Mouse (Mus musculus) B cell, adult 2 months (primary cell): ENCODE data around the gene Fam228b.
"Not testable (repeated sequence)": the region's sequence is repeated elsewhere in the genome, so short reads cannot be mapped to it uniquely, and the experiment has no call there.

Source experiments
- DNase-seq, 2 experiments: peaks; one replicate each; pipeline ENCODE4 v3.0.0; 2022

The Fam228b gene

DNA sequence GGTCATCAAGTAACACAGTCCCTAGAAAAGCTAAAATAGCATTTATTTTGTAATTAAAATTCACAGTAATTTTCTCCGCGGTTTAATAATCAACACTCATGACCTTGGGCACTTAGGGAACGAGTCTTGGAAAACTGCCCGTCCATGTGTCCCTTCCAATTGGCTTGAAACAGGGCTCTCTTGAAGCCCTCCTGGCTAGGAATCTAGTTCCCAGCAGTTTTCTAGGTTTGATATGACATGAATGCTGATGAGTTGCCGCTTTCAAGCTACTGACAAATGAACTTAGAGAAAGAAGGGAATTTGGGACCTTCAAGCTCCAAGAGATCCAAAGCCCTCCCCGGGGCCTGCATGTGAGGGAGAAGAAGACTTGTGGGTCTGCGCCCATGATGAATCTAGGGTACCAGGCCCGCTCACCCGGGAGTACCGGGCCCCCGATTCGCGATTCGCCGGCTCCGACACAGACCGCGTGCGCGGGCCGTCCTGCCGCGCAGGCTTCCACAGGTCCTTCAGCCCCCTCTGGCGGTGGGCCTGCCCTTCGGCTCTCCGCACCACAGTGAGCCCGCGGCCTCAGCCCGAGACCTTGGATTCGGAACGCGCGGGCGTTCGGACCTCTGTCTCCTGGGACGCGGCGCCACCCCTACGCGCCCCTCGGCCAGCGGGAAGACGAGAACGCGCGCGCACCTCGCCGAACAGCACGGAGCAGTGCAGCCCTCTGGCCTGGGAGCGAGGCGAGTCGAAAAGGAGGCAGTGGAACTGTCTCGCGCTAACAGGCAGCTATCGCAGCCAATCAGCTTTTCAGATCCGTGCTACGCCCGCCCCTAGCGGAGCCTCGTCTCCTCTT is at the start of gene Fam228b, which contains the start of gene Pfn4:
Gene Fam228b (minus strand): TSS at position 776 of the 841 bp plus-strand sequence.
Gene Pfn4 (plus strand): TSS at position 531 of the 841 bp plus-strand sequence.
- peak; percentile 94 for DNase-seq

DNA sequence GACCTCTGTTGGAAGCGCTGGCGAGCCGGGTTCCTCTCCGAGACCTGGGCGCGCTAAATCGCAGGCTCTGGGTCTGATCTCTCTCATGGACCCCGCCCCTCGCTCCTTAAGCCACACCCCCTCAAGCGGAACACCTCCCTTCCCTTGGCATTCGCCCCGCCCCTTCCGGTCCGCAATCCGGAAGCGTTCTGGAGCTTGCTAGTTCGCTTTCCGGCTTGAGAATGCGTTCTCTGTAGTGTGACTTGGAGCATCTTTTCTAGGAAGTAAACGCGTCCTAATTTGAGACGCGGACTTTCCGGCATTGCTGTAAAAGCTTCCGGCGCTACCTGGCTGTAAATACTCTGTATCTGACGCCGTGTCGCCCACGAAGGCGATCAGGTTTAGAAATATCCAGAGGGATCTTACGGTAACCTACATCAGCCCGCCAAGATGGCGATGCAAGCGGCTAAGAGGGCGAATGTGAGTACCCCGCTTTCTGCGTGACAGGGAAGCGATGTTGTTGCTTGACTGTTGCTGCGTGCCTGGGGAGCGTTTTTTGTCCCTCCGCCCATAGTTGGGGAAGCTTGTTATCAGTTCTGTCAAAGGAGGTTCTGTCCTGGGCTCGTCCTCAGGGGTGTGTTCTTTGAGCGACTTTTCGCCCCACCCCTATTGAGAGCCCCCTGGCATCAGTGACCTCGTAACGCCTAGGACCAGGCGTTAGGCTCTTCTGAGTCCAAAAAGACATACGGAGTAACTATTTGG is 48.5 kb upstream of the Fam228b start, which contains the start of gene Sf3b6:
Gene Sf3b6 (plus strand): TSS at position 184 of the 741 bp plus-strand sequence.
- peak; percentile 100 for DNase-seq

DNA sequence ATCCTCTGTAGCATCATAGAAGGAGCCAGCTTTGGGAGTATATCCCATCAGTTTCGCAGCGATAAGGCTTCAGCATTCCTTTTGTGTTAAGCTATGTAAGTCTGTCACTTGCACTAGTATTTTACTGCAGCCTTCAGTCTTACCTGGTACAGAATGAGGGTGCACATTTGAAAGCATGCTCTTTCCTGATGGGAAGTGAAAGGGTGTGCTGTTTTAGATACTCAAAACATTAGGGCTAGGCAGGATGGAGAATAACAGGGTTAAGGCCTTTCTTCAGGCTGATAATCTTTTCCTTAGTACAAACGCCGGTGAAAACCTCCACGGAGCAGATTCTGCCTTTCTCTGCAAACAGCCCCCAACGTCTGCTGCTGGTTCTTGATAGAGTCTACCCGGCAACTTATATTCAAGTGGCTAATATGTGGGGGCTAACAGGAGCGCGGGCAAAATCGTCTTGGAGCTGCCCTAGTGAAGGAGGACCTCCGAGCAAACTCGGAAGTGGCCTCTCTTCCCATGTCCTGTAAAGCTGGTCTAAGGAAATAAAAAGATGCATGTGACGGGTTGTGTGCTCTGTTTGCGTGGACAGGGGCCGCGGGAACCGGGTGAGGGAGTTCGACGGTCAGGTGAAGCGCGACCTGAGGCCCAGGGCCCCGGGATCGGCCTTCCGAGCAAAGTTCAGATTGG is 47.8 kb upstream of the Fam228b start:
- DNase-seq: no peak

DNA sequence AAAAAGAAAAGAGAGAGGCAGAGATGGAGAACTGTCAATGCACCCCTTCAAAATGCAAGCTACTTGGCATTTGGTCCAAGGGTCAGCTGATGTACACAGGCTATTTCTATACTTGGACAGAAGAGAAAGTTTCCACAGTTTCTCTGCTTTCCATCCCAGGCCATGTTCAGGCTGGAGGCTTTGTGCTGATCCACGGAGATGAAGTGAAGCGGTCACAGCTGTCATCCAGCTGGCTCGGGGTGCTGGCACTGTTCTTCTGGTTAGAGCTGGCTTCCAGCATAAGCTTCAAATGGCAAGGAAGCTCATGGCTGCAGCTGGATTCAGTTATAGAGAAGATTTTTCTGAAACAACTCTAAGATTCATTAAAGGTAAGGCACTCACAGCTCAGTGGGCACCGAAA is 44.6 kb upstream of the Fam228b start:
- DNase-seq: no peak

DNA sequence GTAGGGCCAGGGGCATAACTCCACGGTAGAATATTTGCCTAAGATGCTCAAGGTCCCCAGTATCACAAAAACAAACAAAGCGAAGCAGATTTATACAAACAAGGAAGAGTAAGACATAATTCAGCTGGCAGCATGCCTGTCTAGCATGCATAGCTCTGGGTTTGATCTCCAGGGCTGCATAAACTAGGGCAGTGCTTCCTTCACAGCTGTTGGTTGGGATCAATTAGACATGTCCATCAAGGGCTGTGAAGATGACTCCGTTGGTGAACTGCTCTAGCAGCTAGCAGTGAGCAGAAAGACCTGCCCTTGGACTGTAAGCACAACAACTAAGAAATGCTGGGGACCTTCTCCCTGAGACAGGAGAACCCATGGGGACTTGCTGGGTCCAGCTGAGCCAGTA is 42.6 kb upstream of the Fam228b start:
- DNase-seq: no peak

DNA sequence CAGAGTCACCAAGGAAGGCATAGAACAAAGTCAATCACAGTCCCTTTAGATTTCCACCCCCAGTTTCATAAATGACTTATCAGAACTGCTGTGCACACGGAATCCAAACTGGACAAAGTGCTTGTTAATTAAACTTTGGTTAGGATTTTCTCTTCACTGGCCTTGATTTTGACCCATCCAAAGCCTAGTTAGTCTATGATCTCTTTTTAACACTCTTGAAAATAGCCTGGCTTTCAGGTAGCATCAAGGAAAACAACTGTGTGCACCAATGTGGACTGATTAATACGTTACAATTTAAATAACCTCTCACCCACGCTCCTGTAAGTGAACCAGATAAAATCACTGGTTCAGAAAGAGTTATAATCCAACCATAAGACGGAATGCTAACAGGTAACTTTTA is 42.0 kb upstream of the Fam228b start:
- DNase-seq: no peak

DNA sequence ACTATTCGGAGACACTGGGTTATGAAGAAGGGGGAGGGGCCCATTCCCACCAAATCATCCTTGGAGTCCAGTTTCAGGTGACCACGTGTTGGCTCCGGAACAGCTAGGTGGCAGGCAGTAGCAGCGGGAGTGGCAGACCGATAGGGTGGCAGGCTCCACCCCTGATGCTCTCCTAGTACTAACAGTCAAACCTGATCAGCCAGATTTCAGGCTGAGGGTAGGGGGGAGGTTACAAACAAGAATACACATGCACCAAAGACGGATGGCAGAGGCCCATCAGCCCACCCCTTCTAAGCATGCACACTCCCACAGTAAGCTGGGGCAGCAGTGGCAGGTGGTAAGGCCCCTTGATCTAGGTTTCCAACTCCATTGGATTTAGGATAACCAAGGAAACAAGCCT is 28.4 kb upstream of the Fam228b start:
- DNase-seq: not testable (repeated sequence)

DNA sequence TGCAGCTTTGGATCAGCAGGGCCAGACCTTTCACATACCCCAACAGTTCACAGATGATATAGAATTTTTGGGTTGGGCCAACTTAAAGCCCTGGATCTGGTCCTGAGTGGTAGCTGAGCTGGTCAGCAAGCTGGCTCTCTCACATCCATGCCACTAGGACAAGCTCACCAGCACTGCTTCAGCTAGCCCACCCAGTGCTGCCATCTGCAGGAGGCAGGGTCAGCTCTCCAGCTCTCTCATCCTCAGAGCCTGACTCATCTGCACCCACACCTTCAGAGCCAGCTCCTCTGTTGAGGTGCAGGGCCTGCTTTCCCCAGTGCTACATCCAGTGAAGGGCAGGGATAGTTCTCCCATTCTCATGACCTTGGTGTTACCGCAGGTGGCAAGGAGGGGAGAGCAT is 24.7 kb upstream of the Fam228b start:
- DNase-seq: no peak

DNA sequence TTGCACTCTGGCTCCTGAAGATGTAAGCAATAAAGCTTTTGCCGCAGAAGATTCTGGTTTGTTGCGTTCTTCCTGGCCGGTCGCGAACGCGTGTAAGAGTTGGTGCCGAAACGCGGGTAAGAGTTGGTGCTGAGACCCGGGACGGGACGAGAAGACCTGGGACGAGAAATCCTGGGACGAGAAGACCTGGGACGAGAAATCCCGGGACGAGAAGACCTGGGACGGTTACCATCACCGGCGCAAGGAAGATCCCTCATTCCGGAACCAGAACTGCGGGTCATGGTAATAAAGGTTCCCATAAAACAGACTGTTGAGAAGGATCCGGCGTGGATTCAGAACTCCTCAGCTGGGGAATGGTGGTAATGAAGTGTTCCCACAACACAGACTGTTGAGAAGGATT is 19.1 kb upstream of the Fam228b start:
- not testable (repeated sequence) for DNase-seq

DNA sequence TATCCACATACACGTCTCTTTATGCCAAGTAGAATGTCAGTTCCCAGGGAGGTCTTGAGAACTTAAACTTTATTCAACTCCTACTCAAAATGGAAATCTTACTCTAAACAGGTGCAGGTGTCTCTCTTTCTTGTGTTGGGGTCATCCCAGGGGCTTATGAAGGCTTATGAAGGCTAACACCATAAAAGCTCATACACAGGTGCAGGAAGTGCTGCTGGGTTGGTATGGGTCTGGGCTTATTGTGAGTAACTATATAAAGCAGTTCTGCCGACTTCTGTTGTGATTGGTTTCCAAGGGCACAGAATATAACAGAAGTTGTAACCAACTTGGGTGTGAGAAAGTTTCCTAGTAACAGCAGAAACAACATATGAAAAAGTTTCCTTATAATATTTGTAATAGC is 15.4 kb upstream of the Fam228b start:
- no peak for DNase-seq

DNA sequence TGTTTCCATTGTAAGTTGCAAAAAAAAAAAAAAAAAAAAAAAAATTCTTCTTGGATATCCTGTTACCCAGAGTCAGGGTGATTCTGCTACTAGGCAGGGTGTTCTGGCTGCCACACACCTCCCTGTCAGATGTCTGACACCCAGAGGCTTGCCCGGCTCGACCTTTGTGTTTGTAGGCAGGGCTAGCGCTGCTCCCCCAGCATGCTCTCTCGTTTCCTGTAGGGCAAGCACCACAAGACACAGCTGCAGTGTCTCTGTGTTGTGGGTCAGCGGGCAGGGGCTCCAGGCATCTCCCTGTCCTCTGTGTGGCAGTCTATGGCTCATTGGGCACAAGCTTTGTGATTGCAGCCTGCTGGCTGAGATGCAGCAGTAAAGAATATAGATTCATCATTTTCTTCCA is 14.5 kb upstream of the Fam228b start:
- DNase-seq: peak in 1 of 2 experiments; percentile 5

DNA sequence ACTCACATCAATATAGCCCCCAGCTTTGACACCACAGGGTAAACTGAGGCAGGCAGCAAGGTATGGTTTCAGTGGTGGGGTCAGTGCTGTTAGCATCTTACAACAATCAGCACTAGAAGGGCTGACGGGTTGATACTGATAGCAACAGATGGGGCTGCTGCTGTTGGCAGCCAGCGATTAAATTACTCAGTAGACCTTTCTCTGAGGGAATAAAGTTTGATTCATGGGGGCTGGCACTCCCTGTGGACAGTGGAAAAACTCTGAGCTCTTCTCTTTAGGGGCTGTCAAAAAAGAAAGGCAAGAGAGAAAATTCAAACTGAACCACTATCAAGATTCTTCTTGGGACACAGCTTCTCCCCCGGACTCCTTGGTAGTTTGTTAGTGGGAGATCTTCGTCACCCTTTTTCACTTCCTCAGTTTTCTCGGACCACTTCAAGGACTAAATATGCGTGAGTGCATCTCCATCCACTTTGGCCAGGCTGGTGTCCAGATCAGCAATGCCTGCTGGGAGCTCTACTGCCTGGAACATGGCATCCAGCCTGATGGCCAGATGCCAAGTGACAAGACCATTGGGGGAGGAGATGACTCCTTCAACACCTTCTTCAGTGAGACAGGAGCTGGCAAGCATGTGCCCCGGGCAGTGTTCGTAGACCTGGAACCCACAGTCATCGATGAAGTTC is 12.8 kb upstream of the Fam228b start:
- not testable (repeated sequence) for DNase-seq

DNA sequence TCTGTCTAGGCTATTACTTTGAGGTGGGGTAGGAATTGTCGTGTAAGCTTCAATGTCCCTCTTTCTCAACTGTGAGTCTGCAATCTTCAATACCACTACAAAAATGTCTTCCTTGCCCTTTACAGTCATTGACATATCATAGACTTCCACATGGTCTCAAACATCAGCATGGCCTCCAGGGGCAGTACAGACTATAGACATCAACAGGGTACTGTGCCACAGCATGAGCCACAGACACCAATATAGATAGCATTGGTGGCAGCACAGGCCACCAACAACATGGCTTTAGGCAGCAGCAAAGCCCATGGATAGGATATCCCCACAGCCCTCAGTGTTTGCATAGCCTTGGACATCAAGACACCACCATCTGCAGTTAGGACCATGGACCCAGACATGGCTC is 12.2 kb upstream of the Fam228b start:
- DNase-seq: no peak

DNA sequence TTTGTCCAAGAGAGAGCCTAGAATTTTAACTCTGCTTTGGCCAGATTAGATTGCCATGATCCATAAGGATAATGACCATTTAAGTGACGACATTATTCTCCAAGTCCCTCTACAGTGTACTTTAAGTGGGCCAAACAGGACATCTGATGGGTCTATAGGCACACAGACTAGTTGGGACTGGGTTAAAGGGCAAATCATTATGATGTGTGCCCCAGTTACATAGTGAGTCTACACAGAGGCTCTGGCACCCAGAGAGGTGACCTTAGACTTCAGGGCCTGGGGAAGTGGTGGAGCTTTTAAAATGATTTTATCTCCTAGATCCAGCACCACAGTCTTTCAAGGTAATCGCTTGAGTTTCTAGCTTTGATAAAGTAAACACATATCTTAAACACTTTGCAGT is 11.2 kb upstream of the Fam228b start:
- no peak for DNase-seq

DNA sequence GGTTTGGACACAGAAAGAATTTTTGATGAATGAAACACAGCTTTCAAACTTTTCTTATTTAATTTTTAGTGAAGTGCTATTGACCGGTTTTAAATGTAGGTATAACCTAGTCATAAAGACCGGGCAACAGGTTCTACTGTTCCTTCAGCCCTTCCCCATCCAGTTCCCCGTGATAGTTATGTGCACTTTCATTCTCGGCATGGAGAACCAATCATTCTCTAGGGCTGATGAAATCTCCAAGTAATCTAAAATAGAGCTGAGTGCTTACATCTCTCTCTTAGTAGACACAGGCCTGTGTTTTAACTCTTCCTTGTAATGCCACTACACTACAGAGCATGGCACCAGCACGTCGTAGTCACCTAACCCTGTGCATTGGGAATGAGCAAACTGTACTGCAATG is 8.7 kb upstream of the Fam228b start:
- DNase-seq: no peak

DNA sequence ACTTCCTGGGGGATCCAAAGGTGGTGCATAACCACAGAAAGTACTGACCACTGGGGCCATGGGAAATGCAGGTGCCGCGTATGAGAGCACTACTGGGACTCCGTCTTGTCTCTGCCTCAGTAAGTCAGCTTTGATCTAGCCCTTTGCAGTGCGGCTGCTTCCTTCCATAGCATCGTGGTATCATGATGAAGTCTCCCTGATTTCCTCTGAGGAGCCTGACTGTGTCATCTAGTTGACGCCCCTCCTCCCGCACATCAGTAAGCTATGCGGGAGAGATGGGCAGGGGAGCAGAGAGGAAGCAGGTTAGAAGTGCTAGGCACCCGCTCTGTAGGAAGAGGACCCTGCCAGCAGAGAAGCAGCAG is 6.5 kb upstream of the Fam228b start:
- DNase-seq: no peak

DNA sequence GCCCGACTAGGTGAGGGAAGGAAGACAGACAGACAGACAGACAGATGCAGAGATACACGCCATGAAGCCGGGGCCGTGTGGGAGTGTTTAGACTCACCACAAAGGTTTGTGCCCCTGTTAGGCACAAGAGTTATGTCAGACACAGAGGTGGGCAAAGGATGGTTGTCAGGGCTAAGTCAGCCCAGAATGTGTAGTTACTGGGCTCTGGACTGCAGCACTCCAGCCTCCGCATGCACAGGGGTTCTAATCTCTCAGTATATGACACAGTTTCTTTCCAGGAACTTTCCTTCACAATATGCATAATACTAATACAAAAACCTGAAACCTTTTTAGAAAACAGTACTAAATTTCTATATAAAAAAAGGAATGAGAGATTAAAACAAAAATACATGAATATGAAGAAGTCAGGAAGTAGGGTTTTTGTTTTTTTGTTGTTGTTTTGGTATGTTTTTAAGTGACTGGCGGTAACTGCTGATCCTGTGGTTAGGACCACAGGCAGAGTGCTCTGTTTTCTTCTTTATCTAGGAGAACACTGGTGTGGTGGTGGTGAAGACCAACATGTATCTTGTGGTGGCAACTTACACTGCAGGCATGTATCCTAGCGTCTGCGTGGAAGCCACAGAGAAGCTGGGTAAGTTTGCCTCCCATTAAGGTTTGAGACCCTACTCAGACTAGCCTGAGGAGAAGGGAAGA is 6.0 kb upstream of the Fam228b start:
- no peak for DNase-seq

DNA sequence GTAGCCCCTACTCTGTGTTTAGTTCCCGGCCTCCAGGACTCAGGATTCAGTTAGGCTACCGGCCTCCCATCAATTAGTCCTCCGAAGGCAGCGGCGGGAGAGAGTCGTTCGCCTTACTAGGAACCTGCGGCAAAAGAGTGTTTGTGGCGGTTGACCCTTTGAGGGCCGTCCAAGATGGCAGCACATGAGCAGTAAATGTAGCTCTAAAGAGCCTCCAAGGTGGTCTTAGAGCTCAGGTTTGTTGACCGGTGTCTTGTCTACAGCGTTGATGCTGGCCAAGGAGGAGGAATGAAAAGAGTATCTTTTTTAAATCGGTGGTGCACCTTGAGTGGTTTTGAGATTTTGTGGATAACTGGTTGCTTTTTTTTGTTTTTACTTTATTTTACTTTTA is 261 bp upstream of the Fam228b start:
- DNase-seq: no peak

DNA sequence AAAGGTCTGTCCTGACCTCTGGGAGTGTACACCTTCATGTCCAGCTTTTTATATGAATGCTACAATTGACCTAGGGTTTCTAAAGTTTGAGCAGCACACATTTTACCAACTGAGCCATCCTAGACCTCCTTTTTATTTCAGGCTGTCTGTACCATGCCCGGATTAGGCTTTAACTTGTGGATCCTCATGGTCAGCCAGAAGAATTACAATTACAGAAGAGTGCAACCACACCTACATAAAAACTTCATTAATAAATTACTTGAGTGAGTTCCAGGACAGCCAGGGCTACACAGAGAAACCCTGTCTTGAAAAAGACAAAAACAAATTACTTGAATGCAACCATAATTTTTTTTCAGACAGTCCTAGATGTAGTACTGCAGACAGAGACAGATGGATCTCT is 12.0 kb downstream of the Fam228b start:
- no peak for DNase-seq

DNA sequence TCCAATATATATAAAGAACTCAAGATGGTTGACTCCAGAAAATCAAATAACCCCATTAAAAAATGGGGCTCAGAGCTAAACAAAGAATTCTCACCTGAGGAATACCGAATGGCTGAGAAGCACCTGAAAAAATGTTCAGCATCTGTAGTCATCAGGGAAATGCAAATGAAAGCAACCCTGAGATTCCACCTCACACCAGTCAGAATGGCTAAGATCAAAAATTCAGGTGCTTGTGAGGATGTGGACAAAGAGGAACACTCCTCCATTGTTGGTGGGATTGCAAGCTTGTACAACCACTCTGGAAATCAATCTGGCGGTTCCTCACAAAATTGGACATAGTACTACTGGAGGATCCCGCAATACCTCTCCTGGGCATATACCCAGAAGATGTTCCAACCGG is 14.6 kb downstream of the Fam228b start:
- DNase-seq: not testable (repeated sequence)

DNA sequence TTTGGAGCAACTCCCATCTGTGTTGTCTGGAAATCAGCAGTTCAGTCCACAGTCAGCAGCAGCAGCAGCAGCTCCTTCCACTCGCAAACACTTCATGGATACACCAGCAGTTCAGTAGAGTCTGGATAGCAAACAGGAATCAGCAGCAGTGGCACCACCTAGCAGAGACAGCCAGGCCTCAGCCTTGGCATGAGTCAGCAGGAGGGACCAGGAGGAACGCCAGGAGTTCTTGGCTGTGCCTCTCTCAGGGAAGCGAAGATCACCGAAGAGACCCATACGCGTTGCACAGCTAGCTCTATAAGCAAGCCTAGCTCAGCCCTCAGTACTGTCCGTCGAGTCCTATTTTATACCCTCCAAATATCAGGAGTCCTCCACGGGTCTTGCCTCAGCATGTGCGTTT is 24.6 kb downstream of the Fam228b start:
- no peak for DNase-seq

DNA sequence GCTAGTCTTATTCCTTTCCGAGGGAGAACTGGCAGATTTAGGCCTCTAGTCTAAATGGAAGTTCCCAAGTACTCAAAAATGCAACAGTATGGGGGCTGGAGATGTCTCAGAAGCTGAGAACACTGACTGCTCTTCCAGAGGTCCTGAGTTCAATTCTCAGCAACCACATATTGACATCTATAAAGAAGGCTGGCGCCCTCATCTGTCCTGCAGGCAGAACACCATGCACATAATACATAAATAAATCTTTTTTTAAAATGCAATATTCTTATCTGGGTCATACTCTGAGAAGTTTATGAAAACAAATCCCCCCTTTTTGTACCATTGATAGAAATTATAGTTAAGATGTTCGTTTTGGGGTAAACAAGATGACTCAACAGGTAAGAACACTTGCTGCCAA is 26.9 kb downstream of the Fam228b start:
- DNase-seq: no peak
